Mouse (Mus musculus): ENCODE measurements around the gene Pus3.
A peak's percentile ranks its signal among the peaks of the same experiment; 100 is the strongest.

Gene Pus3

GRCm38 (mm10) chr9:35558257-35559008 is at the start of gene Pus3, which contains the start of gene Ddx25:
Gene Pus3 (plus strand): TSS chr9:35558595.
Gene Ddx25 (minus strand): TSS chr9:35558528.
- peak; percentile 51 for DNase-seq (ENCODE audit: low spot score)

GRCm38 (mm10) chr9:35513900-35514299 is 44.5 kb upstream of the Pus3 start:
- DNase-seq (ENCODE audit: low spot score), result no peak

- DNase-seq (ENCODE audit: low spot score), result no peak
Measured at GRCm38 (mm10) chr9:35516182-35516581, 42.2 kb upstream of the Pus3 start.

GRCm38 (mm10) chr9:35516711-35517110 is 41.7 kb upstream of the Pus3 start:
- no peak for DNase-seq (ENCODE audit: low spot score)

GRCm38 (mm10) chr9:35518169-35518568 is 40.2 kb upstream of the Pus3 start, which contains the start of gene Gm1113:
Gene Gm1113 (minus strand): TSS chr9:35518269.
- DNase-seq (ENCODE audit: low spot score), result no peak

GRCm38 (mm10) chr9:35520631-35521348 is 37.6 kb upstream of the Pus3 start:
- no peak for DNase-seq (ENCODE audit: low spot score)

GRCm38 (mm10) chr9:35522241-35522640 is 36.2 kb upstream of the Pus3 start:
- no peak for DNase-seq (ENCODE audit: low spot score)

- DNase-seq (ENCODE audit: low spot score), result no peak
Measured at GRCm38 (mm10) chr9:35522821-35523515, 35.4 kb upstream of the Pus3 start.

GRCm38 (mm10) chr9:35523541-35523940 is 34.9 kb upstream of the Pus3 start:
- peak; percentile 38 for DNase-seq (ENCODE audit: low spot score)

- DNase-seq (ENCODE audit: low spot score), result peak; percentile 67
Measured at GRCm38 (mm10) chr9:35523941-35524411, 34.4 kb upstream of the Pus3 start.

- no peak for DNase-seq (ENCODE audit: low spot score)
Measured at GRCm38 (mm10) chr9:35529141-35529540, 29.3 kb upstream of the Pus3 start.

GRCm38 (mm10) chr9:35529796-35530195 is 28.6 kb upstream of the Pus3 start:
- no peak for DNase-seq (ENCODE audit: low spot score)

- DNase-seq (ENCODE audit: low spot score), result no peak
Measured at GRCm38 (mm10) chr9:35533266-35533665, 25.1 kb upstream of the Pus3 start.

- DNase-seq (ENCODE audit: low spot score), result no peak
Measured at GRCm38 (mm10) chr9:35535110-35535509, 23.3 kb upstream of the Pus3 start.

GRCm38 (mm10) chr9:35535876-35536275 is 22.5 kb upstream of the Pus3 start:
- no peak for DNase-seq (ENCODE audit: low spot score)

GRCm38 (mm10) chr9:35539001-35539750 is 19.2 kb upstream of the Pus3 start:
- no peak for DNase-seq (ENCODE audit: low spot score)

GRCm38 (mm10) chr9:35541024-35541423 is 17.4 kb upstream of the Pus3 start:
- DNase-seq (ENCODE audit: low spot score), result no peak

- peak; percentile 47 for DNase-seq (ENCODE audit: low spot score)
Measured at GRCm38 (mm10) chr9:35541488-35541887, 16.9 kb upstream of the Pus3 start.

- DNase-seq (ENCODE audit: low spot score), result no peak
Measured at GRCm38 (mm10) chr9:35541941-35542340, 16.5 kb upstream of the Pus3 start.

- no peak for DNase-seq (ENCODE audit: low spot score)
Measured at GRCm38 (mm10) chr9:35543099-35543860, 15.1 kb upstream of the Pus3 start.

- no peak for DNase-seq (ENCODE audit: low spot score)
Measured at GRCm38 (mm10) chr9:35544666-35545065, 13.7 kb upstream of the Pus3 start.
